Mouse (Mus musculus) G1E-ER4 (cell line): ENCODE measurements around the gene Serpina1b. TPM values are rescaled to one million over a fixed set of nuclear protein-coding genes. Genes with fewer than 3 reads are reported as not detected.
"Not testable (repeated sequence)": the region's sequence is repeated elsewhere in the genome, so short reads cannot be mapped to it uniquely, and the experiment has no call there.

Experiments used
- GATA1 ChIP-seq: IDR thresholded peaks from one replicate; pipeline ENCODE4 v1.8.0; 2012; ENCODE audit warnings: low read length, inconsistent platforms
- polyA plus RNA-seq: library from polyadenylated mRNA; stranded (reverse); fragments of >175 nt; gene quantifications from 2 replicates; pipeline ENCODE4 v1.2.3, GENCODE M21; 2012

Serpina1b gene
- polyA plus RNA-seq: not detected in 2 replicates

- not testable (repeated sequence) for TF ChIP-seq GATA1
Measured at GRCm38 (mm10) chr12:103830273-103830672, at the start of gene Serpina1b. Serpina1b (minus strand) TSS chr12:103830373.

GRCm38 (mm10) chr12:103863101-103863974 is 33.2 kb upstream of the Serpina1b start, which contains the start of gene Serpina1a:
Serpina1a (minus strand) TSS chr12:103863562.
- not testable (repeated sequence) for TF ChIP-seq GATA1

GRCm38 (mm10) chr12:103860976-103861375 is 30.8 kb upstream of the Serpina1b start:
- no peak for TF ChIP-seq GATA1

GRCm38 (mm10) chr12:103773246-103773851 is 56.8 kb downstream of the Serpina1b start, which contains the start of gene Serpina1d:
Serpina1d (minus strand) TSS chr12:103773592.
- TF ChIP-seq GATA1: not testable (repeated sequence)

GRCm38 (mm10) chr12:103711537-103711936 is 118.6 kb downstream of the Serpina1b start:
- TF ChIP-seq GATA1: no peak

GRCm38 (mm10) chr12:103710405-103710804 is 119.8 kb downstream of the Serpina1b start:
- no peak for TF ChIP-seq GATA1

- TF ChIP-seq GATA1: no peak
Measured at GRCm38 (mm10) chr12:103706113-103706512, 124.1 kb downstream of the Serpina1b start.

GRCm38 (mm10) chr12:103705547-103705946 is 124.6 kb downstream of the Serpina1b start:
- no peak for TF ChIP-seq GATA1

GRCm38 (mm10) chr12:103700144-103700750 is 129.9 kb downstream of the Serpina1b start:
- no peak for TF ChIP-seq GATA1

- TF ChIP-seq GATA1: no peak
Measured at GRCm38 (mm10) chr12:103695429-103695828, 134.7 kb downstream of the Serpina1b start, which contains the start of gene Serpina1f. Serpina1f (minus strand) TSS chr12:103695529.

- TF ChIP-seq GATA1: no peak
Measured at GRCm38 (mm10) chr12:103688221-103688814, 141.9 kb downstream of the Serpina1b start.

GRCm38 (mm10) chr12:103687021-103687420 is 143.2 kb downstream of the Serpina1b start:
- TF ChIP-seq GATA1: no peak

GRCm38 (mm10) chr12:103686050-103686449 is 144.1 kb downstream of the Serpina1b start:
- no peak for TF ChIP-seq GATA1

- no peak for TF ChIP-seq GATA1
Measured at GRCm38 (mm10) chr12:103685386-103685785, 144.8 kb downstream of the Serpina1b start.

GRCm38 (mm10) chr12:103683775-103684174 is 146.4 kb downstream of the Serpina1b start:
- no peak for TF ChIP-seq GATA1

- TF ChIP-seq GATA1: no peak
Measured at GRCm38 (mm10) chr12:103681739-103682138, 148.4 kb downstream of the Serpina1b start.

- TF ChIP-seq GATA1: no peak
Measured at GRCm38 (mm10) chr12:103681169-103681568, 149.0 kb downstream of the Serpina1b start.

Other genes with a start within 250 kb of the Serpina1b start
- not detected in 2 replicates for gene Serpina10, start 198.9 kb downstream of the Serpina1b start, polyA plus RNA-seq
- gene Serpina6, start 173.2 kb downstream of the Serpina1b start, polyA plus RNA-seq: not detected in 2 replicates
- not detected in 2 replicates for gene Serpina16, start 154.2 kb downstream of the Serpina1b start, polyA plus RNA-seq
- gene Serpina1f, start 134.8 kb downstream of the Serpina1b start, polyA plus RNA-seq: not detected in 2 replicates
- gene Serpina1d, start 56.8 kb downstream of the Serpina1b start, polyA plus RNA-seq: not detected in 2 replicates
- not detected in 2 replicates for gene Serpina1a, start 33.2 kb upstream of the Serpina1b start, polyA plus RNA-seq
- gene Serpina1c, start 74.5 kb upstream of the Serpina1b start, polyA plus RNA-seq: not detected in 2 replicates
- gene Serpina1e, start 128.6 kb upstream of the Serpina1b start, polyA plus RNA-seq: not detected in 2 replicates
- not detected in 2 replicates for gene Serpina11, start 159.6 kb upstream of the Serpina1b start, polyA plus RNA-seq
- gene Serpina9, start 183.4 kb upstream of the Serpina1b start, polyA plus RNA-seq: not detected in 2 replicates
- gene Serpina12, start 214.1 kb upstream of the Serpina1b start, polyA plus RNA-seq: not detected in 2 replicates